Mouse (Mus musculus) heart, embryonic 14.5 days (tissue): ENCODE results near the gene Tex38. TPM values are rescaled to one million over a fixed set of nuclear protein-coding genes. Genes with fewer than 3 reads are reported as not detected.

Experiments
- ATAC-seq: fragments of 200-750 bp; cut with Nextera tagmentation; 2 replicates; pipeline ENCODE4 v1.8.0; 2017; ENCODE audit warnings: low read depth, moderate TSS enrichment; ENCODE audit not compliant: insufficient number of reproducible peaks, insufficient read depth, low FRiP score
- H3K27ac ChIP-seq, 2 experiments: fragments of 200-500 bp in 1 of 2; fragments of 300-500 bp in 1 of 2; sonication (generic) in 1 of 2; replicated peaks in 1 of 2; 2 replicates each; pipeline ENCODE4 v1.5.1; 2012 to 2014; ENCODE audit warnings: low read depth in 2 of 2, low read length in 2 of 2, control low read depth in 1 of 2, mild to moderate bottlenecking in 1 of 2, mixed read lengths in 1 of 2; ENCODE audit not compliant: control insufficient read depth in 1 of 2, insufficient read depth in 1 of 2
- H3K27me3 ChIP-seq: fragments of 300-500 bp; sonication (generic); 2 replicates; pipeline ENCODE4 v1.6.1; 2014; ENCODE audit warnings: mild to moderate bottlenecking, low read length, control low read depth; ENCODE audit not compliant: control insufficient read depth, insufficient read depth
- H3K36me3 ChIP-seq: fragments of 300-500 bp; sonication (generic); 2 replicates; pipeline ENCODE4 v1.6.1; 2014; ENCODE audit warnings: mild to moderate bottlenecking, control low read depth, low read length, mixed read lengths; ENCODE audit not compliant: control insufficient read depth, insufficient read depth
- H3K4me1 ChIP-seq, 2 experiments: fragments of 200-500 bp in 1 of 2; fragments of 300-500 bp in 1 of 2; sonication (generic) in 1 of 2; 2 replicates each; pipeline ENCODE4 v1.6.1; 2012 to 2014; ENCODE audit warnings: low read length in 2 of 2, control low read depth in 1 of 2, mixed read lengths in 1 of 2; ENCODE audit not compliant: control insufficient read depth in 2 of 2, insufficient read depth in 2 of 2
- H3K4me2 ChIP-seq: fragments of 300-500 bp; sonication (generic); 2 replicates; pipeline ENCODE4 v1.6.1; 2014; ENCODE audit warnings: mild to moderate bottlenecking, low read length
- H3K4me3 ChIP-seq, 2 experiments: fragments of 200-500 bp in 1 of 2; fragments of 300-500 bp in 1 of 2; sonication (generic) in 1 of 2; 2 replicates each; pipeline ENCODE4 v1.5.1; 2012 to 2014; ENCODE audit warnings: low read length in 2 of 2, mild to moderate bottlenecking in 2 of 2, control low read depth in 1 of 2, low read depth in 1 of 2, moderate library complexity in 1 of 2; ENCODE audit not compliant: control insufficient read depth in 1 of 2, insufficient read depth in 1 of 2
- H3K9ac ChIP-seq: fragments of 300-500 bp; sonication (generic); 2 replicates; pipeline ENCODE4 v1.6.1; 2014; ENCODE audit warnings: mild to moderate bottlenecking, low read length
- H3K9me3 ChIP-seq: fragments of 300-500 bp; sonication (generic); 2 replicates; pipeline ENCODE4 v1.6.1; 2016; ENCODE audit warnings: low read length, control low read depth; ENCODE audit not compliant: control insufficient read depth
- WGBS: fragments of 180-500 bp; shearing (Covaris S2); extraction: QIAGEN DNeasy Blood & Tissue Kit; methylation state at CpG from one replicate; pipeline ENCODE4 v1.1.7; 2014; 5-methylcytosine and 5-hydroxymethylcytosine counted together
- polyA plus RNA-seq: library from polyadenylated mRNA; unstranded; fragments of >200 nt; fragmentation: Nextera tagmentation; extraction: Ambion mirVana; gene quantifications from 2 replicates; pipeline ENCODE4 v1.2.1, GENCODE M21; 2014

The Tex38 gene
- polyA plus RNA-seq, 1 experiment from 2014 or later, result 0.53 TPM

GRCm38 (mm10) chr4:115775056-115775455 lies 5.8 kb downstream of the Tex38 start:
- Histone ChIP-seq H3K9me3 (no peaks in the 10 kb centered on the region), H3K4me3 (no peak overlapping the region), H3K4me1 (peaks cover 0 to 3% of the 10 kb centered on the region in 2 experiments; a peak in 2 of 4 replicates), H3K27ac (no peak overlapping the region), H3K36me3 (peaks cover 40% of the 10 kb centered on the region), H3K4me2 (no peak overlapping the region), H3K9ac (no peak overlapping the region), H3K27me3 (no peaks in the 10 kb centered on the region)
- no peak for ATAC-seq
- WGBS, result 79% methylated on average over 6 of the region's 6 CpGs

DNA sequence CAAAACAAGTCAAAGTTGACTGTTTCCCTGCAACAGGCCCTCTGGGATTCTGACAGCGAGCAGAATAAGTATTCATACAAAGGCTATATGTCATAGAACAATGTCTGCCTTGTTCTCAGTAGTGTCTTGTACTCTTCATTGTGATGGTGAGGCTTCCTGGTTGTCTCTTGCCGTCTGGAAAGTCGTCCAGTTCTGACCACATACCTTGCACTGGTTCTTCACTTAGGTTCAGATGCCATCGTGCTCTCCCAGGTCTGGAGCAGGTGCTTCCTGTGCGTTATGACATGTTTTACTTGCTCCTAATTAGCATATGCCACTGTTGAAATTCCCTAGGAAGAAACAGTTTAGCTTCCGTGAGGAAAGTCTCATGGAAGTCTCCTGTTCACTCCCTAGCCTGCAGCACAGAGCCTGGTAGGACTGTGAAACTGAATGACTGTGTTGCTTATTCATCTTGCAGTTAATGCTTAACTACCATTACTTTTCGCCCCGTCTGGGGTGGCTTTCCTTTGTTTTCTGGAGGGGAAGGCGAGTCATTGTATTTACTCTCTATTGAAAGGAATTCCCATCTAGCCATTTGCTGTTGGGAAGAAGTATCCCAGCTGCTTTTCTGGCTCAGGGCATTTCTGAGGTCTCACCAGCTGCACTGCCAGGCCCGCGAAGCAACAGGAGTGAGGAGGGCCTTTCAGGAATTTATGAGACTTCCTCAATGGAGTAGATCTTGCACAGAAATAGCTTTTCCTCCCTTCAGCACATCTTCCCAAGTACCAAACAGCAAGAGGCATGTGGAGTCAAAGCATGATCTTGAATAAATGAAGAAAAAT lies 13.0 kb downstream of the Tex38 start:
- H3K9ac ChIP-seq, result no peak overlapping the region
- no peak for ATAC-seq
- no peaks in the 10 kb centered on the region for H3K9me3 ChIP-seq
- H3K36me3 ChIP-seq, result peaks cover 75% of the 10 kb centered on the region
- H3K4me2 ChIP-seq, result no peak overlapping the region
- H3K4me1 ChIP-seq, result no peaks in the 10 kb centered on the region
- H3K4me3 ChIP-seq, result no peak overlapping the region
- WGBS, result 83% methylated on average over 11 of the region's 11 CpGs
- no peak overlapping the region for H3K27ac ChIP-seq
- no peaks in the 10 kb centered on the region for H3K27me3 ChIP-seq

GRCm38 (mm10) chr4:115764581-115764980 lies 16.2 kb downstream of the Tex38 start:
- H3K4me2 ChIP-seq, result no peak overlapping the region
- H3K9ac ChIP-seq, result no peak overlapping the region
- no peak overlapping the region for H3K4me3 ChIP-seq
- 0 out of 4 replicates have a peak, but pooled peaks cover 0 to 4% of the 10 kb centered on the region in 2 experiments for H3K4me1 ChIP-seq
- H3K9me3 ChIP-seq, result no peaks in the 10 kb centered on the region
- ATAC-seq, result no peak
- WGBS, result 92% methylated on average over 11 of the region's 11 CpGs
- peaks cover 72% of the 10 kb centered on the region for H3K36me3 ChIP-seq
- no peak overlapping the region for H3K27ac ChIP-seq
- H3K27me3 ChIP-seq, result no peaks in the 10 kb centered on the region

- H3K4me2 ChIP-seq, result no peak overlapping the region
- no peaks in the 10 kb centered on the region for H3K27me3 ChIP-seq
- H3K27ac ChIP-seq, result no peak overlapping the region
- no peak overlapping the region for H3K4me3 ChIP-seq
- peaks cover 67% of the 10 kb centered on the region for H3K36me3 ChIP-seq
- H3K9me3 ChIP-seq, result no peaks in the 10 kb centered on the region
- ATAC-seq, result no peak
- 49% methylated on average over 3 of the region's 3 CpGs for WGBS
- 0 out of 4 replicates have a peak, but pooled peaks cover 0 to 4% of the 10 kb centered on the region in 2 experiments for H3K4me1 ChIP-seq
- H3K9ac ChIP-seq, result no peak overlapping the region
These were observed 19.6 kb downstream of the Tex38 start for GRCm38 (mm10) chr4:115761206-115761605.

DNA sequence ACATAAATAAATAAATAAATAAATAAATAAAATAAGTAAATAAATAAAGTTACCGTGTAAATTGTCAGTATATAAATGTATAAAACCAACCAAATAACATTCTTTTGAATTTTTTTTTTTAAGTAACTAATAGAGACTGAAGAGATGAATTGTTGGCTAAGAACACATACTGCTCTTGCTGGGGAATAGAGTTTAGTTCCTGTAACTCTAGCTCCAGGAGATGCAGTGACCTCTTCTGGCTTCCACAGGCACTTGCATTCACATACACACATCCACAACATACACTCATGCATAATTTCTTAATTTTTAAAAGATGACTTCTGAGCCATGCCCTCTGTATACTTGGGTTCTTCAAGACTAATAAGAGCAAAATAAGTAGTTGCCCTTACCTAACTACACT lies 26.0 kb downstream of the Tex38 start:
- Histone ChIP-seq H3K4me1 (no peaks in the 10 kb centered on the region), H3K27ac (no peak overlapping the region), H3K36me3 (peaks cover 59% of the 10 kb centered on the region), H3K9ac (no peak overlapping the region), H3K4me3 (no peak overlapping the region), H3K4me2 (no peak overlapping the region), H3K27me3 (no peaks in the 10 kb centered on the region), H3K9me3 (no peaks in the 10 kb centered on the region)
- WGBS, result 94% methylated on average over 1 of the region's 1 CpGs
- no peak for ATAC-seq

GRCm38 (mm10) chr4:115754101-115754500 lies 26.7 kb downstream of the Tex38 start:
- WGBS, result 94% methylated on average over 3 of the region's 3 CpGs
- no peaks in the 10 kb centered on the region for H3K9me3 ChIP-seq
- no peak overlapping the region for H3K27ac ChIP-seq
- no peaks in the 10 kb centered on the region for H3K4me1 ChIP-seq
- no peaks in the 10 kb centered on the region for H3K27me3 ChIP-seq
- H3K9ac ChIP-seq, result no peak overlapping the region
- peaks cover 60% of the 10 kb centered on the region for H3K36me3 ChIP-seq
- no peak overlapping the region for H3K4me3 ChIP-seq
- no peak for ATAC-seq
- H3K4me2 ChIP-seq, result no peak overlapping the region

- Histone ChIP-seq H3K4me3 (no peak overlapping the region), H3K27me3 (no peaks in the 10 kb centered on the region), H3K9ac (no peak overlapping the region), H3K36me3 (peaks cover 55% of the 10 kb centered on the region), H3K4me1 (no peaks in the 10 kb centered on the region), H3K27ac (no peak overlapping the region), H3K4me2 (no peak overlapping the region), H3K9me3 (no peaks in the 10 kb centered on the region)
- no peak for ATAC-seq
- 48% methylated on average over 1 of the region's 1 CpGs for WGBS
These were observed 31.5 kb downstream of the Tex38 start for GRCm38 (mm10) chr4:115749336-115749735.

DNA sequence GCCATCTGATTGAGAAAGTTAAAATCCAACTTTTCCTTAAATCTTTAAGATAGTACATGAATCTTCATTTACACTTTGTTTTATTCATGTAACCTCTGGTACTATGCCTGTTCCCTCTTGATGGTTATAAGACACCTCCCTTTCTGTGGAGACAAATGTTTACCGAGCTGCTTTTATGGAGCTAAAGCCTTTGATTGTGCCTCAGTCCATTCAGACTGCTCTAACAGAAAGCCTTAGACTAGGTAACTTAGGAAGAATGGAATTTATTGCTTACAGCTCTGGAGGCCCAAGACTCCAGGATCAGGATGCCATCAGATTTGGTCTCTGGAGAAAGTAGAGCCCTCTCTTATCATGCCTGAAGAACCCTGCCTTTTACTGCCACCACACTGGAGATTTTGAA lies 32.6 kb downstream of the Tex38 start:
- peaks cover 50% of the 10 kb centered on the region for H3K36me3 ChIP-seq
- 83% methylated on average over 1 of the region's 1 CpGs for WGBS
- H3K27me3 ChIP-seq, result no peaks in the 10 kb centered on the region
- no peaks in the 10 kb centered on the region for H3K9me3 ChIP-seq
- ATAC-seq, result no peak
- no peak overlapping the region for H3K9ac ChIP-seq
- no peak overlapping the region for H3K4me2 ChIP-seq
- no peaks in the 10 kb centered on the region for H3K4me1 ChIP-seq
- H3K4me3 ChIP-seq, result no peak overlapping the region
- no peak overlapping the region for H3K27ac ChIP-seq
